Mouse (Mus musculus): Measurements from ENCODE around the gene Gm3460. TPM values are rescaled to one million over a fixed set of nuclear protein-coding genes. Genes with fewer than 3 reads are reported as not detected.
"Not testable (repeated sequence)": the region's sequence is repeated elsewhere in the genome, so short reads cannot be mapped to it uniquely, and the experiment has no call there.

Gm3460 gene
- polyA plus RNA-seq (2015; fragmentation: Nextera tagmentation; extraction: Ambion mirVana): not detected in 2 replicates

- not testable (repeated sequence) for H3K4me3 ChIP-seq (ENCODE audit: low read depth, low read length); H3K27ac ChIP-seq (ENCODE audit: low read depth, low read length); H3K27me3 ChIP-seq (replicated peaks; ENCODE audit: control insufficient read depth, insufficient read depth, low read length); H3K9ac ChIP-seq (ENCODE audit: low read depth, low read length); H3K4me1 ChIP-seq (replicated peaks; ENCODE audit: control insufficient read depth, insufficient read depth, low read length); ATAC-seq; H3K4me2 ChIP-seq (replicated peaks; ENCODE audit: low read depth); H3K9me3 ChIP-seq (ENCODE audit: control insufficient read depth); H3K36me3 ChIP-seq (ENCODE audit: control insufficient read depth, insufficient read depth)
- WGBS: 38% methylated on average over 1 of the region's 2 CpGs
Observed at GRCm38 (mm10) chr14:6622318-6622717, at the start of gene Gm3460. TSS of gene Gm3460 (minus strand) at chr14:6622418.

GRCm38 (mm10) chr14:6606436-6606835, 15.8 kb downstream of the Gm3460 start:
- not testable (repeated sequence) for H3K4me3 ChIP-seq (ENCODE audit: low read depth, low read length); ATAC-seq; H3K9me3 ChIP-seq (ENCODE audit: control insufficient read depth); H3K27me3 ChIP-seq (replicated peaks; ENCODE audit: control insufficient read depth, insufficient read depth, low read length); H3K36me3 ChIP-seq (ENCODE audit: control insufficient read depth, insufficient read depth); H3K4me1 ChIP-seq (replicated peaks; ENCODE audit: control insufficient read depth, insufficient read depth, low read length); H3K4me2 ChIP-seq (replicated peaks; ENCODE audit: low read depth); H3K9ac ChIP-seq (ENCODE audit: low read depth, low read length); H3K27ac ChIP-seq (ENCODE audit: low read depth, low read length)
- no CpG with 5 or more reads among the region's 1 CpGs for WGBS

GRCm38 (mm10) chr14:6605004-6605403, 17.2 kb downstream of the Gm3460 start:
- not testable (repeated sequence) for H3K36me3 ChIP-seq (ENCODE audit: control insufficient read depth, insufficient read depth); H3K9ac ChIP-seq (ENCODE audit: low read depth, low read length); H3K27me3 ChIP-seq (replicated peaks; ENCODE audit: control insufficient read depth, insufficient read depth, low read length); H3K27ac ChIP-seq (ENCODE audit: low read depth, low read length); ATAC-seq; H3K4me1 ChIP-seq (replicated peaks; ENCODE audit: control insufficient read depth, insufficient read depth, low read length); H3K9me3 ChIP-seq (ENCODE audit: control insufficient read depth)
- Histone ChIP-seq H3K4me2 (replicated peaks; ENCODE audit: low read depth) (peak overlapping the region; percentile 65), H3K4me3 (ENCODE audit: low read depth, low read length) (peak overlapping the region; percentile 18; the same call in 1 of the 2 replicates)
- 4% methylated on average over 18 of the region's 20 CpGs for WGBS
- TF ChIP-seq CTCF (IDR thresholded peaks at IDR 0.05; ENCODE audit: low read depth): peak; percentile 60

GRCm38 (mm10) chr14:6604551-6604950, 17.7 kb downstream of the Gm3460 start:
- not testable (repeated sequence) for H3K9ac ChIP-seq (ENCODE audit: low read depth, low read length); H3K27ac ChIP-seq (ENCODE audit: low read depth, low read length); H3K36me3 ChIP-seq (ENCODE audit: control insufficient read depth, insufficient read depth); ATAC-seq; H3K27me3 ChIP-seq (replicated peaks; ENCODE audit: control insufficient read depth, insufficient read depth, low read length); H3K9me3 ChIP-seq (ENCODE audit: control insufficient read depth); H3K4me1 ChIP-seq (replicated peaks; ENCODE audit: control insufficient read depth, insufficient read depth, low read length)
- peak overlapping the region; percentile 65 for H3K4me2 ChIP-seq (replicated peaks; ENCODE audit: low read depth)
- H3K4me3 ChIP-seq (ENCODE audit: low read depth, low read length): peak overlapping the region; percentile 18; the same call in 1 of the 2 replicates
- WGBS: 5% methylated on average over 16 of the region's 20 CpGs

GRCm38 (mm10) chr14:6590513-6590912, 31.7 kb downstream of the Gm3460 start, which contains the start of gene Gm3629:
TSS of gene Gm3629 (minus strand) at chr14:6590613.
- not testable (repeated sequence) for H3K27ac ChIP-seq (ENCODE audit: low read depth, low read length); H3K4me1 ChIP-seq (replicated peaks; ENCODE audit: control insufficient read depth, insufficient read depth, low read length); H3K9ac ChIP-seq (ENCODE audit: low read depth, low read length); H3K4me2 ChIP-seq (replicated peaks; ENCODE audit: low read depth); H3K9me3 ChIP-seq (ENCODE audit: control insufficient read depth); H3K4me3 ChIP-seq (ENCODE audit: low read depth, low read length); ATAC-seq; H3K36me3 ChIP-seq (ENCODE audit: control insufficient read depth, insufficient read depth); H3K27me3 ChIP-seq (replicated peaks; ENCODE audit: control insufficient read depth, insufficient read depth, low read length)
- WGBS: 27% methylated on average over 1 of the region's 2 CpGs

Other genes with a start within 250 kb of the Gm3460 start
- gene Gm16440, start 232.1 kb downstream of the Gm3460 start, polyA plus RNA-seq (2015; fragmentation: Nextera tagmentation; extraction: Ambion mirVana): not detected in 2 replicates
- gene Gm3591, start 209.9 kb downstream of the Gm3460 start, polyA plus RNA-seq (2015; fragmentation: Nextera tagmentation; extraction: Ambion mirVana): 0.46 TPM in 1 of 2 replicates, not detected in the other
- not detected in 2 replicates for gene Gm3594, start 177.8 kb downstream of the Gm3460 start, polyA plus RNA-seq (2015; fragmentation: Nextera tagmentation; extraction: Ambion mirVana)
- not detected in 2 replicates for gene Gm8356, start 85.1 kb downstream of the Gm3460 start, polyA plus RNA-seq (2015; fragmentation: Nextera tagmentation; extraction: Ambion mirVana)
- gene Gm3629, start 31.8 kb downstream of the Gm3460 start, polyA plus RNA-seq (2015; fragmentation: Nextera tagmentation; extraction: Ambion mirVana): 0.29 TPM in 1 of 2 replicates, not detected in the other
- gene Gm10251, start 61.8 kb upstream of the Gm3460 start, polyA plus RNA-seq (2015; fragmentation: Nextera tagmentation; extraction: Ambion mirVana): 0.08 TPM in 1 of 2 replicates, not detected in the other
- not detected in 2 replicates for gene Gm8050, start 97.8 kb upstream of the Gm3460 start, polyA plus RNA-seq (2015; fragmentation: Nextera tagmentation; extraction: Ambion mirVana)
- gene Gm3636, start 119.9 kb upstream of the Gm3460 start, polyA plus RNA-seq (2015; fragmentation: Nextera tagmentation; extraction: Ambion mirVana): 1.2 and 1.3 TPM in 2 replicates
- gene Gm8362, start 152.0 kb upstream of the Gm3460 start, polyA plus RNA-seq (2015; fragmentation: Nextera tagmentation; extraction: Ambion mirVana): not detected in 2 replicates
- not detected in 2 replicates for gene Gm3642, start 217.9 kb upstream of the Gm3460 start, polyA plus RNA-seq (2015; fragmentation: Nextera tagmentation; extraction: Ambion mirVana)